Mouse (Mus musculus): ENCODE measurements at regions not wholly inside any gene's neighbourhood (a gene's known extent, or its start where the extent isn't known, plus 50 kb on each side); places are given as distances from the start of the nearest gene placed in this dataset.
A peak's percentile ranks its signal among the peaks of the same experiment; 100 is the strongest.

DNA sequence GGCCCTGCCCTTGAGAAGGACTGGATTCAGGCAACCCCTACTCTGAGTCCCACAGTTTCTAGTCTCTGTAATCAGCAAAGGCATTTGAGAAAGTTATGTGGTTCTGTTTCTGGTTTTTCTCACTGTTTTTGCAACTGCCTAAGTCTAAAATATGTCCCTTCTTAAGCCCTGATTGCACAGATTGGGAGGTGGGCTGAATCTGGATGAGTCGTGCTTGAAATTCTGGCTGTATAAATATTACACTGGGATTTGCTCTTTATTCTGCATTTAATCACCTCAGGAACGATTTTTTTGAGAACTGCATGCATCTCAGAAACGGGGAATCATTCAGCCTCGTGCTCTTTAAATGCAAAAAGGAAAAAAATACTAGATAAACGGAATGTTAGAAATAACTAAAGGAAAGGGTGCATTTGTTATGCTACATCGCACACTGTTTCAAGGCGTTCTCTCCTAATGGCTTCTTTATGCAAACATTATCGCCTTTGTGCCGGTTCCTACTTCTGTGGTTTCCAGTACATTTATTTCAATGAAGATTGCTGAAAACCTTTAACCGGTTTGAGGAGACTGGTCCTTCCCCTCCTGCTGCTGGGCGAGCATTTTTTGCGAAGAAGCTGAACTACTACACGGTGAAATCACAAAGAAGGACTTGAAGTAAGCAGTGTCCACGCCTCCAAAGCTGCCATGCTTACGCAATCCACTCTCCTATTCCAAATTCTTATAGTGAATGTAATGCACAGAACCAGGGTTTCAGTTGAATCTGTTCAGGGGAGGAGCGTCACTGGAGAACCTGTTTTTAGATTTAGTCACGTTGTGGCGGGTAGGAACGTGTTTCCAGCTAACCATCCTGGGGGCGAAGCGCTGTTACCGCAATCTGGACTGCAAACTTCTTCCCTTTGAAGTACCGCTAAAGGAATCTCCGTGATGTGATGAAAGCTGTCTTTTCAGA, 327.8 kb upstream of the Nrp1 start:
- WGBS, result 75% methylated on average over 24 of the region's 24 CpGs
- Histone ChIP-seq H3K27me3 (ENCODE audit: control insufficient read depth, insufficient read depth, low read length) (no peaks in the 10 kb centered on the region), H3K4me1 (ENCODE audit: control insufficient read depth in 2 of 2, insufficient read depth in 2 of 2, low read length in 2 of 2) (peaks cover 8 to 25% of the 10 kb centered on the region in 2 experiments), H3K9ac (ENCODE audit: low read length) (no peak overlapping the region), H3K9me3 (ENCODE audit: control insufficient read depth, low read length) (no peaks in the 10 kb centered on the region), H3K4me3 (ENCODE audit: control insufficient read depth in 1 of 2, insufficient read depth in 1 of 2, low read depth in 1 of 2, low read length in 2 of 2) (no peak overlapping the region), H3K4me2 (ENCODE audit: low read length) (no peak overlapping the region), H3K36me3 (ENCODE audit: control insufficient read depth, insufficient read depth, low read length) (no peaks in the 10 kb centered on the region), H3K27ac (replicated peaks in 1 of 2; ENCODE audit: control insufficient read depth in 1 of 2, insufficient read depth in 1 of 2, low read depth in 2 of 2, low read length in 2 of 2) (peak overlapping the region in 1 of 2 experiments; percentile 37; a peak in 1 of 4 replicates)
- ATAC-seq (ENCODE audit: insufficient number of reproducible peaks, insufficient read depth, low FRiP score, low read depth), result no peak

DNA sequence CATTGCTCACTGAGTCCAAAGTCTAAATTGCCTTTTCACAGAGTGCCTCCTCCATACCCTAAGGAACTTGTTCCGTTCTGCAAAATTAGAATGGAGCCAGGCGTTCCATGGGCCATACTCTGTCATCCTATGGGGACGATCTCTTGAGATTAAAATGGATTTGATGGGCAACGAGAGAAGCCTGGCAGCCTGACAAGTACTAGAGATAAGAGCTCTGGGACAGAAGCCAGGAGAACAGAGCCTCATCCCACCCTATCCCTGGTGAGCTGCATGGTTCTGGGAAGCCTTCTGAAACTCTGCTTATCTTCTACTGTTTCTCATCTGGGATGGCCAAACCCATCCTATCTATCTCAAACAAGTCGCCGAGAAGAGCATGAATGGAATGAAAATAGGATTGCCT, 324.3 kb upstream of the Nrp1 start:
- Histone ChIP-seq H3K4me2 (ENCODE audit: low read length) (peak overlapping the region; percentile 9; the same call in 1 of the 2 replicates), H3K36me3 (ENCODE audit: control insufficient read depth, insufficient read depth, low read length) (no peaks in the 10 kb centered on the region), H3K27me3 (ENCODE audit: control insufficient read depth, insufficient read depth, low read length) (no peaks in the 10 kb centered on the region), H3K9ac (ENCODE audit: low read length) (no peak overlapping the region), H3K27ac (replicated peaks in 1 of 2; ENCODE audit: control insufficient read depth in 1 of 2, insufficient read depth in 1 of 2, low read depth in 2 of 2, low read length in 2 of 2) (no peak overlapping the region; a peak in 1 of 4 replicates), H3K9me3 (ENCODE audit: control insufficient read depth, low read length) (no peaks in the 10 kb centered on the region), H3K4me1 (ENCODE audit: control insufficient read depth in 2 of 2, insufficient read depth in 2 of 2, low read length in 2 of 2) (peaks cover 6 to 24% of the 10 kb centered on the region in 2 experiments), H3K4me3 (ENCODE audit: control insufficient read depth in 1 of 2, insufficient read depth in 1 of 2, low read depth in 1 of 2, low read length in 2 of 2) (no peak overlapping the region)
- peak; percentile 80 for ATAC-seq (ENCODE audit: insufficient number of reproducible peaks, insufficient read depth, low FRiP score, low read depth)
- WGBS, result 4% methylated on average over 6 of the region's 6 CpGs

DNA sequence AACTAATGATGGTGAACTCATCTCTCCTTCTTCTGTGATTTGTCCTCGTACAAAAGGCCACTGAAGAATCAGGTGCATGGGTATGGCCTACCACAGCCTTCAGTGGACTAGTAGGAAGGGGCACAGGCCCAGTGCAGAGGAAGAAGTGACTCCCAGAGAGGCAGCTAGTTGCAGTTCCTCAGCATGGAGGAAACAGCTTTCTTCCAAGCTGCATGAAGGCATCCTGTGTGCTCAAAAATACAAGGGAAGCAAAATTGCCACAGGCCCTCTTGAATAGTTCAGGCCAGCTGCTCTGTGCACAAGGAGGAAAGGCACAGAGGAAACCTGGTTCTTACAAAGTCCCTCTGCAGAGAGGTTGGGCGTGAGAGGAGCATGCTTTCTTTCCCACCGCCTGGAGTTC, 322.7 kb upstream of the Nrp1 start:
- peaks cover 6 to 24% of the 10 kb centered on the region in 2 experiments for H3K4me1 ChIP-seq (ENCODE audit: control insufficient read depth in 2 of 2, insufficient read depth in 2 of 2, low read length in 2 of 2)
- no peak overlapping the region for H3K9ac ChIP-seq (ENCODE audit: low read length)
- H3K27me3 ChIP-seq (ENCODE audit: control insufficient read depth, insufficient read depth, low read length), result no peaks in the 10 kb centered on the region
- H3K9me3 ChIP-seq (ENCODE audit: control insufficient read depth, low read length), result no peaks in the 10 kb centered on the region
- ATAC-seq (ENCODE audit: insufficient number of reproducible peaks, insufficient read depth, low FRiP score, low read depth), result no peak
- H3K27ac ChIP-seq (replicated peaks in 1 of 2; ENCODE audit: control insufficient read depth in 1 of 2, insufficient read depth in 1 of 2, low read depth in 2 of 2, low read length in 2 of 2), result no peak overlapping the region
- H3K36me3 ChIP-seq (ENCODE audit: control insufficient read depth, insufficient read depth, low read length), result no peaks in the 10 kb centered on the region
- no peak overlapping the region for H3K4me3 ChIP-seq (ENCODE audit: control insufficient read depth in 1 of 2, insufficient read depth in 1 of 2, low read depth in 1 of 2, low read length in 2 of 2)
- 66% methylated on average over 3 of the region's 3 CpGs for WGBS
- H3K4me2 ChIP-seq (ENCODE audit: low read length), result no peak overlapping the region

DNA sequence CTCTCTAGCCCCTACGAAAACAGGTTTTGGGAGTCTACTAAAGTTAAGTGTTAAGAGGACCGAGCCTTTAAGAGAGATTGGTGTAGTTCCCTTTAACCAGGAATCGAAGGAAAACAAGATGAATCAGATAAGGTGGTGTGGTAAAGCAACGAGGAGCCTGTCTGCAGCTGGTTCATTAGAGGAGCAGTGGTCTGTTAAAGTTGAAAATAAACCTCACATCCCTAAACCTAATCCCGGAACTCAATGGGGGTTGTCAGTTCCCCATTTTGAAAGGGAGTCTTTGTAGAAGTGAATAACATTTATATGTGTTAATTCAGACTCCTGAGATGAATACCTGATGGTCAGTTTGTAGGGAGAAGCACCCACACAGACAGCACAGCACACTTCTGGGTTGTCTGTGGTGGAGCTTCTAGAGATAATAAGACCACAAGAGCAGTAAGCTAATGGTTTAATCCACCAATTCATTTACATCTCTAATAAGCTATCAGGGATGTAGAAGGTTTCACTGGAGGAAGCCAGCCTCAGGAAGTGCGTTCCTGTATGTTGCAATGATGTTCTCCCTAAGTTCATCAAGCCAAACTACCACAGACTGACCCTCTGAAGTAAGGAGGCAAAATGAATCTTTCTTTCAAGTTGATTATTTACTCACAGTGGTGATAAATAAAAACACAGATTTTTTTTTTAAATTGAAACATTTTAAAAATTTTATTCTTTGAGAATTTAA, 318.9 kb upstream of the Nrp1 start:
- H3K9ac ChIP-seq (ENCODE audit: low read length), result no peak overlapping the region
- H3K9me3 ChIP-seq (ENCODE audit: control insufficient read depth, low read length), result peaks cover 5% of the 10 kb centered on the region; the same call in 1 of the 2 replicates
- no peaks in the 10 kb centered on the region for H3K27me3 ChIP-seq (ENCODE audit: control insufficient read depth, insufficient read depth, low read length)
- no peak overlapping the region for H3K4me3 ChIP-seq (ENCODE audit: control insufficient read depth in 1 of 2, insufficient read depth in 1 of 2, low read depth in 1 of 2, low read length in 2 of 2)
- no peak overlapping the region for H3K27ac ChIP-seq (replicated peaks in 1 of 2; ENCODE audit: control insufficient read depth in 1 of 2, insufficient read depth in 1 of 2, low read depth in 2 of 2, low read length in 2 of 2)
- H3K4me2 ChIP-seq (ENCODE audit: low read length), result no peak overlapping the region
- no peaks in the 10 kb centered on the region for H3K36me3 ChIP-seq (ENCODE audit: control insufficient read depth, insufficient read depth, low read length)
- peaks cover 4 to 21% of the 10 kb centered on the region in 2 experiments for H3K4me1 ChIP-seq (ENCODE audit: control insufficient read depth in 2 of 2, insufficient read depth in 2 of 2, low read length in 2 of 2)
- WGBS, result 66% methylated on average over 6 of the region's 6 CpGs
- ATAC-seq (ENCODE audit: insufficient number of reproducible peaks, insufficient read depth, low FRiP score, low read depth), result no peak

DNA sequence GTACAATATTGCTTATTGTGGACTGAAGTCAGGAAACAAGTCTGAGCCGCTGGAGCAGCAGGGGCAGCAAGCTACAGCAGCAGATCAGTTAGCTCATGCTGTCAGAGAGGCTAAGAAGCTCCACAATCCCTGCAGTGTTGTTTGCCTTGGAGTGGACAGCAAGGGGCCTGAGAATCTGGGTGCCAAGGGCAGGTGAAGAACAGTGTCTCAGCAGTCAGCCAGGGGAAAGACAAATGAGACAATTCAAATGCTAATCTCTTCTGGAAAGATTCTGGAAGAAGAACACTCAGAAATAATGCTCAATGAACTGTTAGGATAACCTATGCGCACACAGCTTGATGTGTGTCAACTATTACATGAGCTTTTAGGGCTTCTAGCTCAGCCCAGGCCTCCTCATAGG, 315.5 kb upstream of the Nrp1 start:
- peaks cover 5% of the 10 kb centered on the region; the same call in 1 of the 2 replicates for H3K9me3 ChIP-seq (ENCODE audit: control insufficient read depth, low read length)
- H3K4me1 ChIP-seq (ENCODE audit: control insufficient read depth in 2 of 2, insufficient read depth in 2 of 2, low read length in 2 of 2), result peaks cover 4 to 9% of the 10 kb centered on the region in 2 experiments
- H3K9ac ChIP-seq (ENCODE audit: low read length), result no peak overlapping the region
- ATAC-seq (ENCODE audit: insufficient number of reproducible peaks, insufficient read depth, low FRiP score, low read depth), result no peak
- no peak overlapping the region for H3K27ac ChIP-seq (replicated peaks in 1 of 2; ENCODE audit: control insufficient read depth in 1 of 2, insufficient read depth in 1 of 2, low read depth in 2 of 2, low read length in 2 of 2)
- no peaks in the 10 kb centered on the region for H3K27me3 ChIP-seq (ENCODE audit: control insufficient read depth, insufficient read depth, low read length)
- no peak overlapping the region for H3K4me2 ChIP-seq (ENCODE audit: low read length)
- H3K4me3 ChIP-seq (ENCODE audit: control insufficient read depth in 1 of 2, insufficient read depth in 1 of 2, low read depth in 1 of 2, low read length in 2 of 2), result no peak overlapping the region
- no peaks in the 10 kb centered on the region for H3K36me3 ChIP-seq (ENCODE audit: control insufficient read depth, insufficient read depth, low read length)
- WGBS, result 65% methylated on average over 2 of the region's 2 CpGs

DNA sequence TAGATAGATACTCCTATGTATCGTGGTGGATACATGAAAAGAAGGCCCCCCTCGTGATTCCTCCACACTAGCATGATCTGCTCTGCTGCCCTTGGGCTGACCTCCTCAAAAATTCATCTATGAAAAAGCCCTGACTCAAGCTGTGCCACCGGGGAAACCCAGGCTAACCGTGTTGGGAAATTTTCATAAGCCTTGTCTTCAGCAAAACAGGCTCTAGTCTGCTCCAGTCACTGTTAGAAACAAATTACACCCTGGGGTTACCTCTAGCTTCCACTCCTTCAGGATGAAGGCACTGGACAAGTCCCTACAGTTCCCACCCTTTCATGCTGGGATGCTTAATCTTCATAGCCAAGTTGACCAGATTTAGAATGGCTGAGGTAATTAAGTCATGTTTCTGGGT, 315.0 kb upstream of the Nrp1 start:
- H3K9ac ChIP-seq (ENCODE audit: low read length), result no peak overlapping the region
- WGBS, result 73% methylated on average over 4 of the region's 4 CpGs
- no peak for ATAC-seq (ENCODE audit: insufficient number of reproducible peaks, insufficient read depth, low FRiP score, low read depth)
- H3K27ac ChIP-seq (replicated peaks in 1 of 2; ENCODE audit: control insufficient read depth in 1 of 2, insufficient read depth in 1 of 2, low read depth in 2 of 2, low read length in 2 of 2), result no peak overlapping the region
- H3K4me1 ChIP-seq (ENCODE audit: control insufficient read depth in 2 of 2, insufficient read depth in 2 of 2, low read length in 2 of 2), result peaks cover 4 to 9% of the 10 kb centered on the region in 2 experiments
- H3K9me3 ChIP-seq (ENCODE audit: control insufficient read depth, low read length), result peaks cover 5% of the 10 kb centered on the region; the same call in 1 of the 2 replicates
- no peaks in the 10 kb centered on the region for H3K27me3 ChIP-seq (ENCODE audit: control insufficient read depth, insufficient read depth, low read length)
- H3K36me3 ChIP-seq (ENCODE audit: control insufficient read depth, insufficient read depth, low read length), result no peaks in the 10 kb centered on the region
- no peak overlapping the region for H3K4me2 ChIP-seq (ENCODE audit: low read length)
- H3K4me3 ChIP-seq (ENCODE audit: control insufficient read depth in 1 of 2, insufficient read depth in 1 of 2, low read depth in 1 of 2, low read length in 2 of 2), result no peak overlapping the region

DNA sequence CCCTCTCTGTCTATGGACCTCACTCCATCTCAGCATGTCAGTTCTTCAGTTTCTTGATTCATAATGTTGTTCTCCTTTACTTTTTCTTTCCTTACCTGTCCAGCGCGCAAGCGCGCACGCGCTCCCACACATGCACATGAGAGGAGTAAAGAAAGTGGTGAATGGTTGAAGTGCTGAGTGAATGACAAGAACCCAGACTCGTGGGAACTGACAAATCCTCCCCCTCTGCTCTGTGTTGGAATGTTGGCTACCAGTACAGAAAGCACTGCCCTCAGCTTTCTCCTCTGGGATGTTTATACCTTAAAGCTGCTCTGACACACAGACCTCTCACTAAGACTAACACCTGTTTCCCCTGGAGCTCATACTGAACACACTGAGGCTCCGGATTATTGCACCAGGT, 302.2 kb upstream of the Nrp1 start:
- H3K27me3 ChIP-seq (ENCODE audit: control insufficient read depth, insufficient read depth, low read length), result no peaks in the 10 kb centered on the region
- no peak; the same call in 1 of the 2 replicates for ATAC-seq (ENCODE audit: insufficient number of reproducible peaks, insufficient read depth, low FRiP score, low read depth)
- no peak overlapping the region for H3K9ac ChIP-seq (ENCODE audit: low read length)
- H3K27ac ChIP-seq (replicated peaks in 1 of 2; ENCODE audit: control insufficient read depth in 1 of 2, insufficient read depth in 1 of 2, low read depth in 2 of 2, low read length in 2 of 2), result no peak overlapping the region
- no peaks in the 10 kb centered on the region for H3K36me3 ChIP-seq (ENCODE audit: control insufficient read depth, insufficient read depth, low read length)
- H3K4me2 ChIP-seq (ENCODE audit: low read length), result peak overlapping the region; percentile 31
- WGBS, result 42% methylated on average over 8 of the region's 8 CpGs
- H3K4me1 ChIP-seq (ENCODE audit: control insufficient read depth in 2 of 2, insufficient read depth in 2 of 2, low read length in 2 of 2), result peaks cover 4 to 7% of the 10 kb centered on the region in 2 experiments; a peak in 3 of 4 replicates
- H3K9me3 ChIP-seq (ENCODE audit: control insufficient read depth, low read length), result no peaks in the 10 kb centered on the region
- no peak overlapping the region for H3K4me3 ChIP-seq (ENCODE audit: control insufficient read depth in 1 of 2, insufficient read depth in 1 of 2, low read depth in 1 of 2, low read length in 2 of 2)
